Mouse (Mus musculus): ENCODE data around the gene Slu7. TPM values are rescaled to one million over a fixed set of nuclear protein-coding genes. Genes with fewer than 3 reads are reported as not detected.

The Slu7 gene
- polyA plus RNA-seq, 1 experiment from 2014 or later: 46.8 TPM

- H3K9ac ChIP-seq (ENCODE audit: low read depth, low read length): no peak overlapping the region
- ATAC-seq: no peak
- H3K4me2 ChIP-seq (ENCODE audit: low read depth, low read length): no peak overlapping the region
- H3K27me3 ChIP-seq (replicated peaks; ENCODE audit: control insufficient read depth, insufficient read depth, low read length): no peaks in the 10 kb centered on the region
- H3K9me3 ChIP-seq (ENCODE audit: control insufficient read depth, low read length): peaks cover 6% of the 10 kb centered on the region
- WGBS: 58% methylated on average over 8 of the region's 8 CpGs
- no peaks in the 10 kb centered on the region for H3K36me3 ChIP-seq (ENCODE audit: control insufficient read depth, insufficient read depth, low read length)
- H3K4me3 ChIP-seq (ENCODE audit: low read length): no peak overlapping the region
- H3K27ac ChIP-seq (ENCODE audit: low read length): no peak overlapping the region
- H3K4me1 ChIP-seq (ENCODE audit: control insufficient read depth, insufficient read depth, low read length): no peaks in the 10 kb centered on the region
Measured at GRCm38 (mm10) chr11:43495037-43495436, 61.5 kb downstream of the Slu7 start.

GRCm38 (mm10) chr11:43495532-43495931, 62.0 kb downstream of the Slu7 start:
- H3K36me3 ChIP-seq (ENCODE audit: control insufficient read depth, insufficient read depth, low read length): no peaks in the 10 kb centered on the region
- H3K27me3 ChIP-seq (replicated peaks; ENCODE audit: control insufficient read depth, insufficient read depth, low read length): no peaks in the 10 kb centered on the region
- peaks cover 6% of the 10 kb centered on the region for H3K9me3 ChIP-seq (ENCODE audit: control insufficient read depth, low read length)
- WGBS: 42% methylated on average over 3 of the region's 3 CpGs
- ATAC-seq: no peak
- no peak overlapping the region for H3K4me2 ChIP-seq (ENCODE audit: low read depth, low read length)
- H3K27ac ChIP-seq (ENCODE audit: low read length): no peak overlapping the region
- H3K9ac ChIP-seq (ENCODE audit: low read depth, low read length): no peak overlapping the region
- H3K4me3 ChIP-seq (ENCODE audit: low read length): no peak overlapping the region
- no peaks in the 10 kb centered on the region for H3K4me1 ChIP-seq (ENCODE audit: control insufficient read depth, insufficient read depth, low read length)

Other genes starting within 250 kb of the Slu7 start
- gene Pttg1, start 7.5 kb upstream of the Slu7 start, polyA plus RNA-seq (2015; fragmentation: Nextera tagmentation; extraction: Ambion mirVana): 61.2 and 65.5 TPM in 2 replicates
- 7.0 and 7.2 TPM in 2 replicates for gene C1qtnf2, start 40.5 kb downstream of the Slu7 start, polyA plus RNA-seq (2015; fragmentation: Nextera tagmentation; extraction: Ambion mirVana)
- gene Ccnjl, start 95.0 kb downstream of the Slu7 start, polyA plus RNA-seq (2015; fragmentation: Nextera tagmentation; extraction: Ambion mirVana): 14.6 and 15.0 TPM in 2 replicates
- gene 4933415A04Rik, start 153.3 kb downstream of the Slu7 start, polyA plus RNA-seq (2015; fragmentation: Nextera tagmentation; extraction: Ambion mirVana): 4.1 and 5.0 TPM in 2 replicates
- 2.4 and 5.2 TPM in 2 replicates for gene Fabp6, start 167.8 kb downstream of the Slu7 start, polyA plus RNA-seq (2015; fragmentation: Nextera tagmentation; extraction: Ambion mirVana)
- gene Pwwp2a, start 248.3 kb downstream of the Slu7 start, polyA plus RNA-seq (2015; fragmentation: Nextera tagmentation; extraction: Ambion mirVana): 7.6 and 8.6 TPM in 2 replicates